Mouse (Mus musculus): ENCODE measurements around the gene Gm13283. TPM values are rescaled to one million over a fixed set of nuclear protein-coding genes. Genes with fewer than 3 reads are reported as not detected.
A peak's percentile ranks its signal among the peaks of the same experiment; 100 is the strongest.
"Not testable (repeated sequence)": the region's sequence is repeated elsewhere in the genome, so short reads cannot be mapped to it uniquely, and the experiment has no call there.

Gm13283 gene
- polyA plus RNA-seq, 1 experiment from 2014 or later: 0.35 TPM

GRCm38 (mm10) chr4:88744207-88744606 lies 15.7 kb upstream of the Gm13283 start:
- 77% methylated on average over 3 of the region's 3 CpGs for WGBS
- H3K9me3 ChIP-seq: no peaks in the 10 kb centered on the region
- no peaks in the 10 kb centered on the region for H3K36me3 ChIP-seq (replicated peaks)
- H3K27ac ChIP-seq: no peak overlapping the region
- no peak for DNase-seq (ENCODE audit: extremely low spot score, low spot score)
- no peak overlapping the region for H3K4me3 ChIP-seq
- H3K27me3 ChIP-seq (ENCODE audit: poor library complexity, severe bottlenecking): no peaks in the 10 kb centered on the region
- peaks cover 8% of the 10 kb centered on the region for H3K4me1 ChIP-seq

DNA sequence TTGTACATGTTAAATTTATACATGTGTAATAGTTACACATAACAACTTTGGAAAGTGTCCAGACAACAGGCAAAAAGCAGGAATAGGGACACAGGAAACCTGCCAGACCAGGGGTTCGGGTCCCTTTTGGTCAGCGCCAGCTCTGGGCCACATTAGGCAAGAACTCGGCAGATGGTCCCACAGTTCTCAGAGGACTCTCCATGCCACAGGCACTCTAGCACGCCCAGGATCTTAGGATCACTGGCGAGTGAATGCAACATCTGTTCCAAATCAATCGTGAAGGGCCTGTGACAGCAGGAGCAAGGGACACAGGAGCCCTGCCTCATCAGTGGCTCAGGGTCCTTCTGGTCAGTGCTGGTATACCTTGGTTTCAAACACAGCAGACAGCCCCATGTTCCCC lies 10.0 kb upstream of the Gm13283 start:
- Histone ChIP-seq H3K4me3 (no peak overlapping the region), H3K27me3 (ENCODE audit: poor library complexity, severe bottlenecking) (no peaks in the 10 kb centered on the region), H3K4me1 (peaks cover 12% of the 10 kb centered on the region), H3K36me3 (replicated peaks) (no peaks in the 10 kb centered on the region), H3K27ac (no peak overlapping the region), H3K9me3 (no peaks in the 10 kb centered on the region)
- DNase-seq (ENCODE audit: extremely low spot score, low spot score): no peak
- WGBS: 57% methylated on average over 6 of the region's 6 CpGs

- not testable (repeated sequence) for DNase-seq (ENCODE audit: extremely low spot score, low spot score); H3K4me1 ChIP-seq; H3K27ac ChIP-seq; H3K9me3 ChIP-seq; H3K27me3 ChIP-seq (ENCODE audit: poor library complexity, severe bottlenecking); H3K4me3 ChIP-seq; H3K36me3 ChIP-seq (replicated peaks)
- WGBS: 65% methylated on average over 15 of the region's 15 CpGs
Measured at GRCm38 (mm10) chr4:88754818-88755340, 5.0 kb upstream of the Gm13283 start, which contains the start of gene Gm13271. Gene Gm13271 (plus strand): TSS chr4:88754868.

- 14% methylated on average over 29 of the region's 31 CpGs for WGBS
- H3K27me3 ChIP-seq (ENCODE audit: poor library complexity, severe bottlenecking); H3K9me3 ChIP-seq; H3K36me3 ChIP-seq (replicated peaks); H3K4me1 ChIP-seq: not testable (repeated sequence)
- peak; percentile 46 for DNase-seq (ENCODE audit: extremely low spot score, low spot score)
- H3K4me3 ChIP-seq: peak overlapping the region; percentile 62
- H3K27ac ChIP-seq: peak overlapping the region; percentile 85
Measured at GRCm38 (mm10) chr4:88756581-88757513, 3.1 kb upstream of the Gm13283 start.

DNA sequence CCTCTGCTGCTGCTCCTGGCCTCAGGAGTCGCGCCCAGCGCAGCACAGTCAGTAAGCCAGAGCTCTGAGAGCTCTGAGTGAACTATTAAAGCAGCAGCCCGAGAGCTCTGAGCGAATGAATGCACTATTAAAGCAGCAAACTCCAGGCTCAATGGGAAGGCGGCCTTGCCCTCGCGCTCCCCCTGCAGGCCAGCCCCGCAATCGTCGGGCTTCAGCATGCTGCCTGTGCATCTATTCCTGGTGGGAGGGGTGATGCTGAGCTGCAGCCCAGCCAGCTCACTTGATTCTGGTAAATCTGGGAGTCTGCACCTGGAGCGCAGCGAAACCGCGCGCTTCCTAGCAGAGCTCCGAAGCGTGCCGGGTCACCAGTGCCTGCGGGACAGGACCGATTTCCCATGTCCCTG lies 2.3 kb upstream of the Gm13283 start:
- DNase-seq (ENCODE audit: extremely low spot score, low spot score): peak; percentile 82
- not testable (repeated sequence) for H3K4me1 ChIP-seq; H3K27me3 ChIP-seq (ENCODE audit: poor library complexity, severe bottlenecking); H3K9me3 ChIP-seq; H3K36me3 ChIP-seq (replicated peaks)
- peak overlapping the region; percentile 85 for H3K27ac ChIP-seq
- 0% methylated on average over 18 of the region's 21 CpGs for WGBS
- H3K4me3 ChIP-seq: peak overlapping the region; percentile 62

GRCm38 (mm10) chr4:88758751-88759150 lies 1.2 kb upstream of the Gm13283 start:
- not testable (repeated sequence) for DNase-seq (ENCODE audit: extremely low spot score, low spot score); H3K4me3 ChIP-seq; H3K27me3 ChIP-seq (ENCODE audit: poor library complexity, severe bottlenecking); H3K36me3 ChIP-seq (replicated peaks); H3K9me3 ChIP-seq; H3K27ac ChIP-seq
- peaks cover 10% of the 10 kb centered on the region for H3K4me1 ChIP-seq
- 88% methylated on average over 9 of the region's 9 CpGs for WGBS

DNA sequence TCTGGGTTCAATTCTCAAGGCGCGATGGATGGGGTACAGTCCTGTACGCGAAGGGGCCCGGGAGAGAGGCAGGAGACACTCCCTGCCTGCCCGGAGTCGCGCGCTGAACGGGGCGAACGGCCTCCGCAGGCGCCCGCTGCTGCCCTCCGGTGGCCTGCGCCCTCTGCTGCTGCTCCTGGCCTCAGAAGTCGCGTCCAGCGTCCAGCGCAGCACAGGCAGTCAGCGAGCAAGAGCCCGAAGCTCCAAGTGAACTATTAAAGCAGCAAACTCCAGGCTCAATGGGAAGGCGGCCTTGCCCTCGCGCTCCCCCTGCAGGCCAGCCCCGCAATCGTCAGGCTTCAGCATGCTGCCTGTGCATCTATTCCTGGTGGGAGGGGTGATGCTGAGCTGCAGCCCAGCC lies 512 bp downstream of the Gm13283 start:
- H3K4me1 ChIP-seq: peaks cover 10% of the 10 kb centered on the region
- H3K36me3 ChIP-seq (replicated peaks); H3K27me3 ChIP-seq (ENCODE audit: poor library complexity, severe bottlenecking); H3K9me3 ChIP-seq: not testable (repeated sequence)
- under 1% methylated on average over 27 of the region's 28 CpGs for WGBS
- peak overlapping the region; percentile 44 for H3K4me3 ChIP-seq
- DNase-seq (ENCODE audit: extremely low spot score, low spot score): peak; percentile 64
- peak overlapping the region; percentile 66; the same call in 1 of the 2 replicates for H3K27ac ChIP-seq

- WGBS: 75% methylated on average over 6 of the region's 8 CpGs
- DNase-seq (ENCODE audit: extremely low spot score, low spot score); H3K27me3 ChIP-seq (ENCODE audit: poor library complexity, severe bottlenecking); H3K27ac ChIP-seq; H3K36me3 ChIP-seq (replicated peaks); H3K4me1 ChIP-seq; H3K9me3 ChIP-seq; H3K4me3 ChIP-seq: not testable (repeated sequence)
Measured at GRCm38 (mm10) chr4:88761776-88762175, 1.9 kb downstream of the Gm13283 start.

DNA sequence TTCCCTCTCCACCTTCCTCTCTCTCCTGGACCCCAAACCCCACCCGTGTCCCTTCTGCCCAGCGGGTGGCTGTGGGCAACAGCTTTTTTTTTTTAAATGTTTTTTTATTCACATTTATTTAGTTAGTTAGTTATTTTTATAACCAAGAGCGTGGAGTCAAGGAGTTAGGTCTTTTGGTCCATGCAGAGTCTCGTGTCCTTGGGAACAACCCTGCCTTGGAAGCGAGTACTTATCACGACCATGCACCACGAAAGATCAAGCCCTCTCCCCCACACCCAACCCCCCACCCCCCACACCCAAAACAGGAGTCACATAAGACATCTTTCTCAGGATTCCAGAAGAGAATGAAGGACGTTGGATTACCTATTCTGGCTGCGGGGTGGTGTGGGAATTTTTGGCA lies 2.4 kb downstream of the Gm13283 start:
- H3K4me3 ChIP-seq; H3K9me3 ChIP-seq; H3K4me1 ChIP-seq; DNase-seq (ENCODE audit: extremely low spot score, low spot score); H3K27ac ChIP-seq; H3K36me3 ChIP-seq (replicated peaks); H3K27me3 ChIP-seq (ENCODE audit: poor library complexity, severe bottlenecking): not testable (repeated sequence)
- 54% methylated on average over 9 of the region's 9 CpGs for WGBS

GRCm38 (mm10) chr4:88763384-88764018 lies 3.6 kb downstream of the Gm13283 start:
- H3K9me3 ChIP-seq: not testable (repeated sequence)
- WGBS: 2% methylated on average over 40 of the region's 42 CpGs

GRCm38 (mm10) chr4:88773534-88773933 lies 13.6 kb downstream of the Gm13283 start, which contains the start of gene Gm13290:
Gene Gm13290 (plus strand): TSS chr4:88773834.
- H3K27me3 ChIP-seq (ENCODE audit: poor library complexity, severe bottlenecking); H3K9me3 ChIP-seq; H3K4me3 ChIP-seq; H3K27ac ChIP-seq; DNase-seq (ENCODE audit: extremely low spot score, low spot score); H3K4me1 ChIP-seq; H3K36me3 ChIP-seq (replicated peaks): not testable (repeated sequence)
- no CpG with 5 or more reads among the region's 32 CpGs for WGBS

More at GRCm38 (mm10) chr4:88763384-88764018, 3.6 kb downstream of the Gm13283 start:
- peak; percentile 63 for DNase-seq (ENCODE audit: extremely low spot score, low spot score)
- H3K36me3 ChIP-seq (replicated peaks); H3K27ac ChIP-seq; H3K4me1 ChIP-seq; H3K27me3 ChIP-seq (ENCODE audit: poor library complexity, severe bottlenecking): not testable (repeated sequence)
- peak overlapping the region; percentile 45 for H3K4me3 ChIP-seq

GRCm38 (mm10) chr4:88776622-88777021 lies 16.7 kb downstream of the Gm13283 start, which contains the start of gene Gm13289:
Gene Gm13289 (plus strand): TSS chr4:88776922.
- H3K4me3 ChIP-seq; H3K4me1 ChIP-seq; H3K36me3 ChIP-seq (replicated peaks); H3K27me3 ChIP-seq (ENCODE audit: poor library complexity, severe bottlenecking); H3K9me3 ChIP-seq; DNase-seq (ENCODE audit: extremely low spot score, low spot score); H3K27ac ChIP-seq: not testable (repeated sequence)
- no CpG with 5 or more reads among the region's 29 CpGs for WGBS

- not testable (repeated sequence) for H3K27me3 ChIP-seq (ENCODE audit: poor library complexity, severe bottlenecking); DNase-seq (ENCODE audit: extremely low spot score, low spot score); H3K36me3 ChIP-seq (replicated peaks); H3K9me3 ChIP-seq; H3K27ac ChIP-seq; H3K4me1 ChIP-seq; H3K4me3 ChIP-seq
- no CpG with 5 or more reads among the region's 29 CpGs for WGBS
Measured at GRCm38 (mm10) chr4:88779550-88779949, 19.6 kb downstream of the Gm13283 start, which contains the start of gene Gm13272. Gene Gm13272 (plus strand): TSS chr4:88779850.

Data from forebrain, embryonic 10.5 days (tissue).